Mouse (Mus musculus) midbrain, embryonic 10.5 days (tissue): ENCODE measurements around the gene Gm20388. TPM values are rescaled to one million over a fixed set of nuclear protein-coding genes. Genes with fewer than 3 reads are reported as not detected.

ENCODE experiments used
- DNase-seq: peaks from one replicate; pipeline ENCODE4 v3.0.0-alpha.2; 2017; ENCODE audit warnings: low spot score
- H3K27ac ChIP-seq: fragments of 300-500 bp; sonication (generic); replicated peaks from 2 replicates; pipeline ENCODE4 v1.5.1; 2016; ENCODE audit warnings: mild to moderate bottlenecking
- H3K27me3 ChIP-seq: fragments of 300-500 bp; sonication (generic); 2 replicates; pipeline ENCODE4 v1.6.1; 2016; ENCODE audit warnings: low read depth, mild to moderate bottlenecking; ENCODE audit not compliant: poor library complexity, severe bottlenecking
- H3K36me3 ChIP-seq: fragments of 300-500 bp; sonication (generic); 2 replicates; pipeline ENCODE4 v1.6.1; 2016; ENCODE audit warnings: mild to moderate bottlenecking, moderate library complexity
- H3K4me1 ChIP-seq: fragments of 300-500 bp; sonication (generic); 2 replicates; pipeline ENCODE4 v1.6.1; 2016
- H3K4me3 ChIP-seq: fragments of 300-500 bp; sonication (generic); 2 replicates; pipeline ENCODE4 v1.5.1; 2016; ENCODE audit warnings: mild to moderate bottlenecking, moderate library complexity
- H3K9me3 ChIP-seq: fragments of 300-500 bp; sonication (generic); replicated peaks from 2 replicates; pipeline ENCODE4 v1.6.1; 2016; ENCODE audit warnings: mild to moderate bottlenecking
- WGBS: fragments of 180-500 bp; shearing (Covaris S2); methylation state at CpG from one replicate; pipeline ENCODE4 v1.1.7; 2016; 5-methylcytosine and 5-hydroxymethylcytosine counted together
- polyA plus RNA-seq: library from polyadenylated mRNA; unstranded; fragments of >200 nt; fragmentation: Nextera tagmentation; extraction: Ambion mirVana; gene quantifications from 2 replicates; pipeline ENCODE4 v1.2.1, GENCODE M21; 2016

The Gm20388 gene
- polyA plus RNA-seq, 1 experiment from 2014 or later: 7.1 TPM

DNA sequence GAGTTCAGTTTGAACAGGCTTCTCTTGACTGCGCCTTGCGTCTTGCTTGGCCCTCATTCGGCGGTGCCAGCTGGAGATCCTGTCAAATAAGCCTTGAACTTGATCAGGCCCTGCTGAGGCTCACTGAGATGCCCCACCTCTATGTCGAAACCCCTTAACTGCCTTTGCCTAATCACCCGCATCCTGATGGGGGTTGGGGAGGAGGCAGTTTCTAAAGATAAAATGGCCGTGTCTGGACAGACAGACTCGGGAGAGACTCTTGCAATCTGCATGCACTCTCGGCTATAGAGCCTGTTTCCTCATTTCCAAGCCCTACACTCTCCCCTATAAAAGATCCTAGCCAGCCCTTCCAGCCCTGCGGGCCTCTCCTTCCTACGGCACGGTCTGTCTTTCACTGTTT is 2682.6 kb downstream of the Gm20388 start:
- Histone ChIP-seq H3K27me3 (no peaks in the 10 kb centered on the region), H3K4me1 (0 out of 2 replicates have a peak, but pooled peaks cover 4% of the 10 kb centered on the region), H3K9me3 (no peaks in the 10 kb centered on the region), H3K36me3 (0 out of 2 replicates have a peak, but pooled peaks cover 7% of the 10 kb centered on the region), H3K27ac (no peak overlapping the region), H3K4me3 (no peak overlapping the region)
- DNase-seq: no peak
- WGBS: 85% methylated on average over 12 of the region's 12 CpGs

DNA sequence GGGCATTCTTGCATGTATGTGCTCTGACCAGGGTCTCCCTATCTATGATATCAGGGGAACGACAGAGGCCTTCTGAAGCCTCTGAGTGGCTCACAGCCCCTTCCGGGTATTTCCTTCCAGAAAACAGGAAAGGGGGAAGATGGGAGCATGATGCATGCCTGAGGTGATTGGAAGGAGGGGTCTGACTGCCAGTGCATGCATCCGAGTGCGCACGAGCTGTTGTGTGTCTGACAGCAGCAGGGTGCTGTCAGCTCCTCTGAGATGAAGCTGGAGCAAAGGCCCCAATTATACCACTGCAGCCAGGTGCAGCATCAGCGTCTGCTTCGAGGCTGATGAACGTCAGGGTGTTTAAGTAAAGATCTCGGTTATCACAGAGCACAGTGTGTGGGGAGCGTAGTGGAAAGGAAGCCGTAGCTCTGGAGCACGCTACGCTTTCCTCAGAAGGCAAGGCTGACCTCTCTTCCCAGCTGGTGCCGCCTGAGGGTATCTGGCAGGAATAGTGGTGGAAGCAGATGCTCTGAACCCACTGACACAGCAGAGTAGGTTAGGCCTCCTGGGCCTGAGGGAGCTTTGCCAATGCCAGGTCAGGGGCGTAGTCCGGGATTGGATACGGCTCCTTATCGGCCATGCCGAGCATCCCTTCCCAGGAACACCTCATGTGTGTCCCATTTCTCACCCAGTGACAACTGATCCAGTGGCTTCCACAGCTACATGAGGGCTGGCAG is 2683.3 kb downstream of the Gm20388 start:
- H3K27me3 ChIP-seq: no peaks in the 10 kb centered on the region
- whole genome bisulfite sequencing: 89% methylated on average over 19 of the region's 19 CpGs
- H3K4me3 ChIP-seq: no peak overlapping the region
- DNase-seq: no peak
- H3K9me3 ChIP-seq: no peaks in the 10 kb centered on the region
- H3K4me1 ChIP-seq: 0 out of 2 replicates have a peak, but pooled peaks cover 4% of the 10 kb centered on the region
- H3K27ac ChIP-seq: no peak overlapping the region
- 0 out of 2 replicates have a peak, but pooled peaks cover 7% of the 10 kb centered on the region for H3K36me3 ChIP-seq

DNA sequence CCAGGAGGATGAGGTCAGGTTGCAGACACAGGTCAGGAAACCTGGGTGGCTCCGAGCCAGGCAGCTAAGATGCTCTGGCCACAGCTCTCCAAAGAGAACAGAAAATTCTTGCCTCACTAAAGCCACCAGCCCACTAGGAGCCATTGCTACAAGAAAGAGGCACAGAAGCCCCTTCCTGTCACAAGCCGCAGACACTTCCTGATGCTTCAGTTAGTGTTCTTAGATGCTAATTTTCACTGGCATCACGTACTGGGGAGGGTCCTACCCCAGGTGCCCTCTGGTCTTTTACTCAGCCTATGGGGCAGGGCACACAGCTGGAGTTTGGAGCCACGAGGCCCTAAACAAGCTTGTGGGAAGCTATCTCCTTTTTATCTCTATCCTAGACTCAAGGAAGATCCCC is 2685.4 kb downstream of the Gm20388 start:
- H3K9me3 ChIP-seq: no peaks in the 10 kb centered on the region
- H3K4me3 ChIP-seq: no peak overlapping the region
- WGBS: 54% methylated on average over 4 of the region's 4 CpGs
- DNase-seq: no peak
- H3K36me3 ChIP-seq: 0 out of 2 replicates have a peak, but pooled peaks cover 7% of the 10 kb centered on the region
- H3K4me1 ChIP-seq: 0 out of 2 replicates have a peak, but pooled peaks cover 4% of the 10 kb centered on the region
- no peak overlapping the region for H3K27ac ChIP-seq
- no peaks in the 10 kb centered on the region for H3K27me3 ChIP-seq

- 88% methylated on average over 9 of the region's 9 CpGs for WGBS
Measured at GRCm38 (mm10) chr8:122600666-122601065, 2690.0 kb downstream of the Gm20388 start.

DNA sequence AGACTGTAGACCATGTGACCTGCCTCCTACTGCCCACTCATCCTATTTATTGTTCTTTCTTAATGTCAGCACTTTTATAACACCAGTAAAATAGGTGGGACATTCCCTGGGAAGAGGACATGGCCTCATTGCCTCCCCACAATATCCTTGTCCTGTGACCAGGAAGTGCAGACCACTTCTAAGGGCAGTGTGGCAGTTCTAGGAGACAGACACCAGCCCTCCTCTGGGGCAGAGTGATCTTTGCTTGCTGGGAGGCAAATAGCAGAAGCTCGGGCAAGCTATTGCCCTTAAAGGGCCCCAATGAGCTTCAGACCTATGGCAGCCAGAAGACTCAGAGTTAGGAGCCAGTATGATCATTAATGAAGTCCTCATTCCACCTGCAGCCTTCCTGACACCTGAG is 2694.0 kb downstream of the Gm20388 start:
- H3K36me3 ChIP-seq: no peaks in the 10 kb centered on the region
- 91% methylated on average over 1 of the region's 1 CpGs for WGBS
- H3K4me1 ChIP-seq: no peaks in the 10 kb centered on the region
- H3K9me3 ChIP-seq: no peaks in the 10 kb centered on the region
- H3K4me3 ChIP-seq: no peak overlapping the region
- H3K27me3 ChIP-seq: no peaks in the 10 kb centered on the region
- DNase-seq: no peak
- no peak overlapping the region for H3K27ac ChIP-seq

More at GRCm38 (mm10) chr8:122600666-122601065, 2690.0 kb downstream of the Gm20388 start:
- Histone ChIP-seq H3K27ac (no peak overlapping the region), H3K27me3 (no peaks in the 10 kb centered on the region), H3K4me1 (0 out of 2 replicates have a peak, but pooled peaks cover 4% of the 10 kb centered on the region), H3K4me3 (no peak overlapping the region), H3K36me3 (0 out of 2 replicates have a peak, but pooled peaks cover 2% of the 10 kb centered on the region), H3K9me3 (no peaks in the 10 kb centered on the region)
- no peak for DNase-seq

GRCm38 (mm10) chr8:122605367-122605766 is 2694.7 kb downstream of the Gm20388 start:
- H3K27ac ChIP-seq: no peak overlapping the region
- 85% methylated on average over 4 of the region's 4 CpGs for WGBS
- H3K9me3 ChIP-seq: no peaks in the 10 kb centered on the region
- H3K36me3 ChIP-seq: no peaks in the 10 kb centered on the region
- H3K27me3 ChIP-seq: no peaks in the 10 kb centered on the region
- DNase-seq: no peak
- no peak overlapping the region for H3K4me3 ChIP-seq
- H3K4me1 ChIP-seq: peaks cover 2% of the 10 kb centered on the region

DNA sequence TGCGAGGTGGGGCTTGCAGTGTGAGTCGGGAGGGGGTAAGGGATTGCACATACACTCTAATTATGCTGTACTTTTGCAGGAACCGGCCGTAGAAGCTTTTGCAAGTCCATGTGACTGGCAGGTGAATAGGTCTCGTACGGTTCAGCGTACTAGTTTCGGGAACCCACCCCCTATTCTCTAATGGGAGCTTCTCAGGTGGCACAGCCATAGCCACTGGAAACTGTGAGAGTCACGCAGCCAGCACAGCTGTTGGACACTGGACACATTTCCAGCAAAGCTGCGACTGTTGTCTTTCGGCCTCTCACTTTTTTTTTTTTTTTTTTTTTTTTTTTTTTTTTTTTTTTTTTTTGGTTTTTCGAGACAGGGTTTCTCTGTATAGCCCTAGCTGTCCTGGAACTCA is 2696.2 kb downstream of the Gm20388 start:
- Histone ChIP-seq H3K27ac (no peak overlapping the region), H3K4me1 (peaks cover 11% of the 10 kb centered on the region), H3K4me3 (no peak overlapping the region), H3K9me3 (no peaks in the 10 kb centered on the region), H3K36me3 (no peaks in the 10 kb centered on the region), H3K27me3 (no peaks in the 10 kb centered on the region)
- DNase-seq: no peak
- WGBS: 91% methylated on average over 11 of the region's 12 CpGs

- H3K27me3 ChIP-seq: no peaks in the 10 kb centered on the region
- H3K27ac ChIP-seq: peak overlapping the region; percentile 89
- 60% methylated on average over 4 of the region's 4 CpGs for WGBS
- H3K4me1 ChIP-seq: peaks cover 24% of the 10 kb centered on the region
- H3K9me3 ChIP-seq: no peaks in the 10 kb centered on the region
- H3K4me3 ChIP-seq: peak overlapping the region; percentile 80
- no peak for DNase-seq
- H3K36me3 ChIP-seq: 0 out of 2 replicates have a peak, but pooled peaks cover 10% of the 10 kb centered on the region
Measured at GRCm38 (mm10) chr8:122610209-122610608, 2699.6 kb downstream of the Gm20388 start.

DNA sequence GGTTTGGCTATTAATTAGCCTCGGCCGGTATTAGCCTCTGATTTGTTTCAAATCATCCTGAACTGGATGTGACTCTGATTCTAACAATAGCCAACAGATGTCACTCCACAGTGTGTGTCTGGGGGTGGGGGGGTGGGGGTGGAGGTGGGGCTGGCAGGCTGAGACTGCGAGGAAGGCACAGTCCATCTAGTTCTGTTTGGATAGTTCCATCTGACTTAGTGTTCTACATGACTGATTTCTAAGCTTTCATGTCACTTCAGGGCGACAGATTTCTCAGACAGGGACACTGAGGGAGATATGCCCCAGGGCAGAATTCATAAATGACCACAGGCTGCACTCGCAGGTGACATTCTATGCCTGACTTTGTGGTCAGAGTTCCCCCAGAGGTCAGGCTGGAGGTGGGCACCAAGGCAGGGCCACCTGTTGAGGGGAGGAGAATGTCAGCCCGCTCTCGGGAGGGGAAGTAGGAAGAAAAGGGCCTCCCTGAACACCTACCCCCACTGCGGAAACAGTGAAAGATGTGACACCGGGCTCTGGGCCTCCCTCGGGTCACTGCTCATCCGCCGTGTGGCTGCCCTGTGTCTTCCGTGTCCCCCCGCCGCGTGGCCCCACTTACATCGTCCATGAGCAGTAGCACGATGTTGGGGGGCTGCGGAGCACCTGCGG is 2700.1 kb downstream of the Gm20388 start:
- WGBS: 5% methylated on average over 20 of the region's 20 CpGs
- Histone ChIP-seq H3K36me3 (0 out of 2 replicates have a peak, but pooled peaks cover 14% of the 10 kb centered on the region), H3K4me1 (peaks cover 24% of the 10 kb centered on the region), H3K4me3 (peak overlapping the region; percentile 80), H3K27ac (peak overlapping the region; percentile 89), H3K9me3 (no peaks in the 10 kb centered on the region), H3K27me3 (no peaks in the 10 kb centered on the region)
- DNase-seq: no peak

GRCm38 (mm10) chr8:122611295-122612133 is 2700.9 kb downstream of the Gm20388 start, which contains the start of the genes Galns and Trappc2l:
Gene Galns, minus strand, starts transcription at chr8:122611463.
Gene Trappc2l, plus strand, starts transcription at chr8:122611640.
- Histone ChIP-seq H3K27me3 (no peaks in the 10 kb centered on the region), H3K27ac (peak within 1 kb of the TSS; percentile 89), H3K36me3 (0 out of 2 replicates have a peak, but pooled peaks cover 14% of the 10 kb centered on the region), H3K4me1 (peaks cover 24% of the 10 kb centered on the region), H3K9me3 (no peaks in the 10 kb centered on the region), H3K4me3 (peak within 1 kb of the TSS; percentile 80)
- under 1% methylated on average over 57 of the region's 57 CpGs for WGBS
- peak; percentile 98 for DNase-seq

GRCm38 (mm10) chr8:122616181-122616905 is 2705.7 kb downstream of the Gm20388 start:
- Histone ChIP-seq H3K4me3 (no peak overlapping the region), H3K27ac (no peak overlapping the region), H3K36me3 (0 out of 2 replicates have a peak, but pooled peaks cover 14% of the 10 kb centered on the region), H3K4me1 (peaks cover 34% of the 10 kb centered on the region), H3K27me3 (no peaks in the 10 kb centered on the region), H3K9me3 (no peaks in the 10 kb centered on the region)
- WGBS: 73% methylated on average over 9 of the region's 9 CpGs
- no peak for DNase-seq
